Mouse (Mus musculus): ENCODE measurements around the gene Epb41l4b. TPM values are rescaled to one million over a fixed set of nuclear protein-coding genes. Genes with fewer than 3 reads are reported as not detected.

The Epb41l4b gene
- polyA plus RNA-seq, 1 experiment from 2014 or later, result 0.54 TPM

DNA sequence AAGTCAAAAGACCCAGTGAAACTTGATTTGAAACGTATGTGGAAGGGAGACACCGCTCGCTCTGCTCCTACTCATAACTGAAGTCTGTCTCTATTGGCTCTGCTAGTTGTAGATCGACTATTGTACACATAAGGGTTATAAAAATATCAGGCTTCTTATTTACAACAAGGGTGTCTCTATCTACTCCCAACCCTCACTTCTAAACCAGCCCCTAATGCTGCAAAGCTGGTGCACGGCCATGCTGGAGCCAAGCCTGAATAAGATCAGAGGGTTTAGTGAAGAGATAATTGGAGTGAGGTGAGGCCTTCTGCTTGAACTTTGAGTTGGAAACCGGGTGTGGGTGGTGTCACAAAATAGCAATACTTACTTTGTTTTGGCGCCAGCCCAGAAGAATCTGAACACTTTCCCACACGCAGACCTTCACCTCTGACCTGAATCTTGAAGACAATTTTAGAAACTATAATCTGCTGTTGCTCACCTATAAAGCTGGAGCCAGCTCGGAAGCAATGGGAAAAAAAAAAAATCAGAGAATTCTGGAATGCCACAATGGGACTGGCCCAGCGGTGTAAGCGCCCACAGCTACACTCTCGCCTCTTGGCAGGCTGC lies 181.8 kb downstream of the Epb41l4b start:
- H3K9ac ChIP-seq, result no peak overlapping the region
- no peaks in the 10 kb centered on the region for H3K9me3 ChIP-seq
- H3K4me2 ChIP-seq, result no peak overlapping the region
- 88% methylated on average over 12 of the region's 12 CpGs for WGBS
- no peaks in the 10 kb centered on the region for H3K36me3 ChIP-seq (replicated peaks)
- H3K4me3 ChIP-seq (replicated peaks), result no peak overlapping the region
- H3K4me1 ChIP-seq, result no peaks in the 10 kb centered on the region
- no peak for ATAC-seq (ENCODE audit: low FRiP score)
- H3K27ac ChIP-seq, result no peak overlapping the region
- no peaks in the 10 kb centered on the region for H3K27me3 ChIP-seq

DNA sequence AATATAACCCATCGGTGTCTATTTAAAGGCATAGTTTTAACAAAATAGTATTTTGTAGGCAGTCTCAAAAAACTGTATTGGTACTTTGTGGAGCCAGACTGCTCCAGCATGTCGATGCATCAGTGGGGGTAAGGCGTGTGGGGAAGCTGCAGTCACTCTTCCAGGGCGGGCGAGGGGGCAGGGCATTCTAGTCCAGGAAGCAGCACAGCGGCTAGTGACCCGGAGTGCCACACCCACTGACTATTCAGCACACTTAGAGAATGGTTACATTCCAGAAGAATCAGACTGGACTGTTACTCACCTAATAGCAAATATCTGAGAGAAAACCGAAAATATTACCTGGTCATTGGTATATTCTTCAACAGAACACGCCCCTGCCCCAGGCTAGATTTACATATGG lies 185.7 kb downstream of the Epb41l4b start:
- no peak for ATAC-seq (ENCODE audit: low FRiP score)
- H3K36me3 ChIP-seq (replicated peaks), result no peaks in the 10 kb centered on the region
- no peaks in the 10 kb centered on the region for H3K9me3 ChIP-seq
- H3K4me2 ChIP-seq, result no peak overlapping the region
- H3K9ac ChIP-seq, result no peak overlapping the region
- H3K4me3 ChIP-seq (replicated peaks), result no peak overlapping the region
- no peaks in the 10 kb centered on the region for H3K27me3 ChIP-seq
- no peaks in the 10 kb centered on the region for H3K4me1 ChIP-seq
- H3K27ac ChIP-seq, result no peak overlapping the region
- WGBS, result 70% methylated on average over 9 of the region's 9 CpGs

DNA sequence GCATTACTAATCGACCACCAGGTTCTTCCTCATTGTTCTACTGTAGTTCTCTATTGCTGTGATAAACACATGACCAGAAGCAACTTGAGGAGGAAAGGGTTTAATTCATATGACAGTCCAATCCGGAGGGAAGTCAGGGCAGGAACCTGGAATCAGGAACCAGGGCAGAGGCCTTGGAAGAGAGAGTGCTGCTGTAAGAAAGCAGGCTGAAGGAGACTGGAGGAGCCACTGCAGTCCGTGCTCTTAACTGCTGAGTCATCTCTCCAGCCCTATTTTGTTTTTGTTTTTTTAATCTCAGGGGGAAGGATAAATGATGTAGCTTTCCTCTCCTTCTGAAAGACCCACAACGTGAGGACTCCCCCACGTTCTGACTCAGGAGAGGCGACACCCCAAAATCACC lies 190.0 kb downstream of the Epb41l4b start:
- H3K9me3 ChIP-seq, result no peaks in the 10 kb centered on the region
- H3K9ac ChIP-seq, result no peak overlapping the region
- no peak overlapping the region for H3K4me2 ChIP-seq
- no peaks in the 10 kb centered on the region for H3K4me1 ChIP-seq
- no peak overlapping the region for H3K4me3 ChIP-seq (replicated peaks)
- WGBS, result 66% methylated on average over 6 of the region's 6 CpGs
- no peaks in the 10 kb centered on the region for H3K27me3 ChIP-seq
- H3K27ac ChIP-seq, result no peak overlapping the region
- no peak for ATAC-seq (ENCODE audit: low FRiP score)
- no peaks in the 10 kb centered on the region for H3K36me3 ChIP-seq (replicated peaks)

DNA sequence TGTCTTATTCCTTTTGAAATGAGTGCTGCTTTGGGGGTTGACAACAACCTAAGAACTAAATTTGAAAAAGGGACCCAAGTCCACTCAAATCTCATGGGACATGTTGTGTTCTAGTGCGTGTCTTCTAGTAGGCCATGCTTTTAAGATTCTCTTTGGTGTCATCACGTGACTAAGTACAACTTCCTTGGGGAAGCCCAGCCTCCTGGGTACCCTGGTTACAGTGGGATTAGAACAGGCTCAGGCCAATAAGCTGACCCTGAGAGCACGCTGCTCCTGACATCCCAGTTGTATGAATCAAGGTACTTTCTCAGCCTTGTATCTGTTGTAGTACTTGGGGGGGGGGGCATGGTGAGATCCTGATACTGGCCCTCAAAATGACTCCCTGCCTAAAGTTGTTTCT lies 191.5 kb downstream of the Epb41l4b start:
- Histone ChIP-seq H3K4me2 (no peak overlapping the region), H3K9me3 (no peaks in the 10 kb centered on the region), H3K27ac (no peak overlapping the region), H3K4me1 (no peaks in the 10 kb centered on the region), H3K9ac (no peak overlapping the region), H3K36me3 (replicated peaks) (no peaks in the 10 kb centered on the region), H3K4me3 (replicated peaks) (no peak overlapping the region), H3K27me3 (no peaks in the 10 kb centered on the region)
- WGBS, result 89% methylated on average over 3 of the region's 3 CpGs
- no peak for ATAC-seq (ENCODE audit: low FRiP score)

DNA sequence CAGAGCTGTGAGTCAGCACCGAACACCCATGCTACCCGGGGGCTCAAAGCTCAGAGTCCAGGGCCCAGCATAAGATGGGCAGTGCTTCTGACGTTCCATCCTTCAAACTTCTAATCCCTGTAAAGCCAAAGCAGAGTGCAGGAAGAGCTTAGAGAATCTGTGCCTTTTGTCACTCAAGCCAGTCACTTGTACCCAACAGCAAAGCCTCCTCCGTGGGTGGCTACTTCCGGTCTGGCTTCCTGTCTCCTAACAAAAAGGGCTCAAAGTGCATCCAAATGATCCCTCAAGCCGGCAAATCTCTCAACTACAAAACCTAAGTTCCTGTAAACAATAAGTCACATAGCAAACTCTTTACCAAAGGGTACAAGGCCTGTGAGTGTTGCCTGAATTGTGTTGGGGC lies 193.7 kb downstream of the Epb41l4b start:
- Histone ChIP-seq H3K27ac (no peak overlapping the region), H3K4me3 (replicated peaks) (no peak overlapping the region), H3K4me2 (no peak overlapping the region), H3K9me3 (no peaks in the 10 kb centered on the region), H3K9ac (no peak overlapping the region), H3K4me1 (peaks cover 17% of the 10 kb centered on the region), H3K27me3 (peaks cover 3% of the 10 kb centered on the region; the same call in 1 of the 2 replicates), H3K36me3 (replicated peaks) (no peaks in the 10 kb centered on the region)
- ATAC-seq (ENCODE audit: low FRiP score), result no peak
- WGBS, result 68% methylated on average over 6 of the region's 6 CpGs

DNA sequence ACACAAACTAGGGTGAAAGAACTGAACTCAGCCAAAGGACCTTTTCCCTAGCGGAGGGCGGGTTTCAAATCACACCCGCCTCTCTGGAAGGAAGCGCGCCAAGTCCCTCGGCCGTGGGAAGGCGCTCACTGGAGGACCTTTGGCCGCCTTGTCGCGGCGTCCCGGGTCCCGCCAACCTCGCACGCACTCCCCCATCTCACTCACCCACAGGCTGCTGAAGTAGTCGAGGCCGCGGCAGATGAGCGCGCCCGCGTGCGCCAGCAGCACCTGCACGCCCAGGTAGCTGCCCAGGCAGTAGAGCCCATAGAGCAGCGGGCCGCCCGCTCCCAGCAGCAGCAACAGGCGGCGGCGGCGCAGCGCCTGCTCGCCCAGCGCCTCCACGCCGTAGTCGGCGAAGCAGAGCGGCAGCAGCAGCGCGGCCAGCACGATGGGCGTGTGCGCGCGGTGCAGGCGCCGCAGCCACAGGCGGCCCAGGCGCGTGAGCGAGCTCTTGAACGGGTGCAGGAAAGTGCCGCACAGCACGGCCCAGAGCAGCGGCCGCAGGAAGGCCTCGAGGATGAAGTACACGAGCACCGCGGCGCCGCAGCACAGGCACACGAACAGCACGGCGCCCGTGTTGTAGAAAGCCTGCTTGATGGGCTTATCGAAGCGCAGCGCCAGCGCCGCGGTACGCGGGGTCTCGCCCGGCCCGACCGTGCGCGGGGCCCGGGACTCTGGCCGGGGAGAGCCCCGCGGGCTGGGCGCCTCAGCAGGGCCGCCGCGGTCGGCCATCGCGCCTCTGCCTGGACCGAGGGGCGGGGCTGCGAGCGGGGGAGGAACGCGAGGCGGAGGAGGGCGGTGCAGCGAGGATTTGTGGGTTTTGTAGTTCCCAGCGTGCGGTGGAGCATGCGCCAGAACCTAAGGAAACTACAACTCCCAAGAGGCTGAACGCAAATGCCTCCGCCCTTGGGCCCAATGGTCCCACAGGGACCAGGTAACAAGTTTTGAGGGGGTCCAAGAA lies 196.3 kb downstream of the Epb41l4b start, which contains the start of gene Tmem245:
TSS of gene Tmem245 (minus strand) at position 797 of the 1,000 bp plus-strand sequence.
- Histone ChIP-seq H3K9ac (peak within 1 kb of the TSS; percentile 90), H3K36me3 (replicated peaks) (no peaks in the 10 kb centered on the region), H3K4me2 (peak within 1 kb of the TSS; percentile 93), H3K27ac (peak within 1 kb of the TSS; percentile 91), H3K9me3 (no peaks in the 10 kb centered on the region), H3K4me3 (replicated peaks) (peak within 1 kb of the TSS; percentile 86), H3K27me3 (peaks cover 3% of the 10 kb centered on the region; the same call in 1 of the 2 replicates), H3K4me1 (peaks cover 35% of the 10 kb centered on the region)
- under 1% methylated on average over 107 of the region's 107 CpGs for WGBS
- ATAC-seq (ENCODE audit: low FRiP score), result peak; percentile 97

DNA sequence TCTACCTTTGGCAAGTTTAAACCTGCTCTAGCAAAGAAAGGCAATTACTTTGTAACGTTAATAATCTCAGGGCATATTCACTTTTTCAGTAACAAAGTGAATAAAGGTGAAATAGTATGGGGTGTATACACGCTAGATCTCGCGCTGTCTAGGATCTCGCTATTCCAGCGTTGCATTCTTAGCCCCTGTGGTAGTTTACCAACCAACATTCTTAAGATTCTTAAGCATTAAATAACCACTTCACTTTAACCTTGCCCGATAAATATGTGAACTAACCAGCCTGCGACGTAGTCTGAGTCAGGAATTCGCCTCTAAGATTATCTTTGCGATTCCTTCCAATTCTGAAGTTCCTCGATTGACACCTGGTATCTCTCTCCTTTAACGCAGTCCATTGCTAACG lies 197.1 kb downstream of the Epb41l4b start:
- Histone ChIP-seq H3K4me2 (peak overlapping the region; percentile 93), H3K36me3 (replicated peaks) (no peaks in the 10 kb centered on the region), H3K4me3 (replicated peaks) (peak overlapping the region; percentile 86), H3K27me3 (peaks cover 3% of the 10 kb centered on the region; the same call in 1 of the 2 replicates), H3K4me1 (peaks cover 39% of the 10 kb centered on the region), H3K27ac (no peak overlapping the region), H3K9me3 (no peaks in the 10 kb centered on the region), H3K9ac (peak overlapping the region; percentile 90)
- no peak for ATAC-seq (ENCODE audit: low FRiP score)
- 2% methylated on average over 14 of the region's 14 CpGs for WGBS

DNA sequence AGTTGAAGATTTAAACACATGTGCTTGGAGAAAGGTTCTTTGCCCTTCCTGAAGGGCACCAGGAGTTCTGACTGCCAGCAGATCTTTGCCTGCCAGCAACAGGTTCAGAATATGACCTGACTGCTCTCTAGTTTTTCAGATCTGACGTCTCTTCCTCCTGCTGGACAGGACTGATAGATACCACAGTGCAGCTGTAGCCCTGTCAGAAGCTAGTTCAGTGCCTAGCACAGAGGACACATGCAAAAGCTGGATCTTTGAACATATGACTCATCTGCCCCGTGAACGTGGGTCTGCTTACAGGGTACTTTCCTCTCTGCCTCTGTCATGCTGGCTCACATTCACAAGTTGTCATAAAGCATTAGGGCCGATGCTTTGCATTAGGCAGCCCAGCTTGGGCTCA lies 199.0 kb downstream of the Epb41l4b start:
- no peak overlapping the region for H3K4me2 ChIP-seq
- peaks cover 39% of the 10 kb centered on the region for H3K4me1 ChIP-seq
- H3K4me3 ChIP-seq (replicated peaks), result no peak overlapping the region
- no peaks in the 10 kb centered on the region for H3K9me3 ChIP-seq
- WGBS, result 78% methylated on average over 4 of the region's 4 CpGs
- H3K9ac ChIP-seq, result no peak overlapping the region
- peaks cover 3% of the 10 kb centered on the region; the same call in 1 of the 2 replicates for H3K27me3 ChIP-seq
- no peaks in the 10 kb centered on the region for H3K36me3 ChIP-seq (replicated peaks)
- H3K27ac ChIP-seq, result no peak overlapping the region
- no peak for ATAC-seq (ENCODE audit: low FRiP score)

DNA sequence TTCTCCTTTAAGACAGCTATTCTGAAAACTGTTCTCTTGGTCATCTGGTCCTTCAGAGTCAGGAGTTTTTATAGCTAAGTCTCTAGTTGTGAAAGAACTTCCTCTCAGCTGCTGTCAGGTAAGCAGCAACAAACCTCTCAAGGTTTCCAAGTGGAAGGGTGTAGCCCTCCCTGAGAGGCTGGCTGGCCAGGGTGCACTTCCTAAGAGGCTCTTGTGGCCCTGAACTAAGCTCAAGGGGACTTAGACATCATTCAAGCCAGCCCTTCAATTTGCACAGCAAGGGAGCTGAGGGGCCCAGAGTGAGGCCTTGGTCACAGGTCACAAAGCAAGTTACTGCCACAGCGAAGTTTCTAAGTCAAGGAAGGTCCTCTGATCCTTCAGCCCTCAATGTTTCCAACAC lies 200.0 kb downstream of the Epb41l4b start:
- no peak overlapping the region for H3K27ac ChIP-seq
- H3K9ac ChIP-seq, result no peak overlapping the region
- H3K36me3 ChIP-seq (replicated peaks), result no peaks in the 10 kb centered on the region
- no peak for ATAC-seq (ENCODE audit: low FRiP score)
- peaks cover 39% of the 10 kb centered on the region for H3K4me1 ChIP-seq
- peaks cover 3% of the 10 kb centered on the region; the same call in 1 of the 2 replicates for H3K27me3 ChIP-seq
- H3K9me3 ChIP-seq, result no peaks in the 10 kb centered on the region
- WGBS, result 31% methylated on average over 1 of the region's 1 CpGs
- no peak overlapping the region for H3K4me2 ChIP-seq
- H3K4me3 ChIP-seq (replicated peaks), result no peak overlapping the region

DNA sequence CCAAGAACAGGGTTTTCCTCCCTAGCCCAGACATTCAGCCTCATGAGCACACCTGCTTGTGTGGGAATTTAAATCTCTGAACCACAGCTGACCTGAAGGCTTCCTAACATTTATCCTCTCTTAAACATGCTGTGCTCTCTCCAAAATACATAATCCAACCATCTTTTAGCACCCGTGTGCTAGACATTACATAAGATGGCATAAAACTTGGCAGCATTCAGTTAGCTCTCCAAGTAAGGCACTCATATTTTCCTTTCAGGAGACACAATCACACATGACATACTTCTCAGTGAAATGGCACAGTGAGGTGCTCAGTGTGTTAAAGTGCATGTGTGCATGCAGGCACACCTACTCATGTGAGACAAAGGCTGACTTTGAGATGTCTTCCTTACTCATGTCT lies 200.7 kb downstream of the Epb41l4b start:
- H3K9ac ChIP-seq, result no peak overlapping the region
- no peaks in the 10 kb centered on the region for H3K9me3 ChIP-seq
- H3K4me2 ChIP-seq, result no peak overlapping the region
- no peak for ATAC-seq (ENCODE audit: low FRiP score)
- H3K4me1 ChIP-seq, result peaks cover 39% of the 10 kb centered on the region
- H3K4me3 ChIP-seq (replicated peaks), result no peak overlapping the region
- H3K27ac ChIP-seq, result no peak overlapping the region
- H3K27me3 ChIP-seq, result peaks cover 3% of the 10 kb centered on the region; the same call in 1 of the 2 replicates
- 86% methylated on average over 1 of the region's 1 CpGs for WGBS
- no peaks in the 10 kb centered on the region for H3K36me3 ChIP-seq (replicated peaks)

Measured in forebrain, embryonic 12.5 days (tissue).